Mouse (Mus musculus): ENCODE measurements around the gene Gpc6. TPM values are rescaled to one million over a fixed set of nuclear protein-coding genes. Genes with fewer than 3 reads are reported as not detected.

Gpc6 gene
- polyA plus RNA-seq, 1 experiment from 2014 or later, result 36.7 TPM

DNA sequence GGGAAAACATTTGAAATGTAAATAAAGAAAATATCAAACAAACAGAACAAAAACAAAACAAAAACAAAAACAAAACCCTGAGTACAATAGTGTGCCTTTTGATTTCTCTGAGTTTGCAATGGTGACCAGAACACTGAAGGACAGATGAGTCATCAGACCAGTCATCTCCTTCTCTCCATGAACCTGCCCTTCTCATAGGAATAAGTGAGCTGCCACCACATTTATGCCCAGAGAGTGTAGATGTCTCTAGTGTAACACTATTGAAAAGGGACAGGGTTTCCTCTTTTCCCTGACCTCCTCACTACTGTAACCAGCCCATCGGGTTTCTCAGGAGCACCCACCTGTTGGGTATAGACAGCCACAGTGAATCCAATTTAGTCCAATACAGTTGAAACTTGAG, 14.4 kb downstream of the Gpc6 start:
- H3K4me1 ChIP-seq (replicated peaks; ENCODE audit: control insufficient read depth, insufficient read depth, low read length), result no peaks in the 10 kb centered on the region
- no peaks in the 10 kb centered on the region for H3K36me3 ChIP-seq (ENCODE audit: control insufficient read depth, insufficient read depth, low read length)
- WGBS, result 90% methylated on average over 1 of the region's 1 CpGs
- 0 out of 2 replicates have a peak, but pooled peaks have one; percentile 24 for ATAC-seq (replicated peaks; ENCODE audit: low FRiP score)
- H3K4me3 ChIP-seq (ENCODE audit: low read depth, low read length), result no peak overlapping the region
- H3K27ac ChIP-seq (ENCODE audit: low read depth, low read length), result no peak overlapping the region
- no peak overlapping the region for H3K4me2 ChIP-seq (ENCODE audit: low read depth, low read length, severe bottlenecking)
- H3K27me3 ChIP-seq (ENCODE audit: control insufficient read depth, insufficient read depth, low read length), result no peaks in the 10 kb centered on the region
- peaks cover 2% of the 10 kb centered on the region; the same call in 1 of the 2 replicates for H3K9me3 ChIP-seq (ENCODE audit: control insufficient read depth, low read length)
- no peak overlapping the region for H3K9ac ChIP-seq (ENCODE audit: low read length)
- DNase-seq (ENCODE audit: low spot score), result no peak

DNA sequence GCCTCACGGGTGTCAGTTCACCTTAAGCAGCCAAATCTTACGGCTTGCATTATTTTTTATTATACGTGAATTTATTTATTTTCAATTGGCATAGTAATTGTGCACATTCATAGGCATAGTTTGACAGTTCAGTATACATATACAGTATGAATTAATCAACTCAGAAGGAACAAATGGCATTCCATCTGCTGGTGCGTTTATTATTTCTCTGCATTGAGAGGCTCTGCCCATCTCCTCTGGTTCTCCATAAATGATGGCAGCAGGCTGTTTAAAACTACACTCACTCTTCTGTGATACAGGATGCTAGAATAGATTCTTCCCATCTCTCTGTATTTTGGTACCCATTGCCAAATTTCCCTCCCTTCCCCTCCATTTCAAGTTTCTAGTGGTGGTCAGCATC, 16.7 kb downstream of the Gpc6 start:
- WGBS, result 97% methylated on average over 4 of the region's 4 CpGs
- peaks cover 2% of the 10 kb centered on the region; the same call in 1 of the 2 replicates for H3K9me3 ChIP-seq (ENCODE audit: control insufficient read depth, low read length)
- no peaks in the 10 kb centered on the region for H3K27me3 ChIP-seq (ENCODE audit: control insufficient read depth, insufficient read depth, low read length)
- H3K4me2 ChIP-seq (ENCODE audit: low read depth, low read length, severe bottlenecking), result no peak overlapping the region
- no peaks in the 10 kb centered on the region for H3K4me1 ChIP-seq (replicated peaks; ENCODE audit: control insufficient read depth, insufficient read depth, low read length)
- DNase-seq (ENCODE audit: low spot score) (no peak), ATAC-seq (replicated peaks; ENCODE audit: low FRiP score) (no peak)
- no peaks in the 10 kb centered on the region for H3K36me3 ChIP-seq (ENCODE audit: control insufficient read depth, insufficient read depth, low read length)
- no peak overlapping the region for H3K27ac ChIP-seq (ENCODE audit: low read depth, low read length)
- H3K4me3 ChIP-seq (ENCODE audit: low read depth, low read length), result no peak overlapping the region
- H3K9ac ChIP-seq (ENCODE audit: low read length), result no peak overlapping the region

DNA sequence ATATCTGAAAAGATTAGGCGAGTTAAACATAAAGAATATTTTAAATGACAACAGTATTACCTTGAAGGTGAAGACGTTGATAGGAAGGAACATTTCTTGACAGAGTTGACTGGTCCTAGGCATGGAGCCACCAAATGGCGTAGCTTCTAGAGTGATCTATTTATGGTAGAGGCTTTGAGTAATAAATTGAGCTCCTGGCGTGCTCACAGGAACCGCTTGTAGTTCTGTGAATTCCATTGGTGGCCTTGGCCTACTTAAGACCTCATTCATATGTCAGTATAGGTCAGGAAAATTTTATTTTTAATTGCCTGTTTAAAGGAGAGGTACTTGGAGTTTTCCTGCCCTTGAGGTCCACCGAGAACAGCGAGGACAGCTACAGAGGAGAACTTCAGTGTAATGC, 18.6 kb downstream of the Gpc6 start:
- Histone ChIP-seq H3K27ac (ENCODE audit: low read depth, low read length) (no peak overlapping the region), H3K27me3 (ENCODE audit: control insufficient read depth, insufficient read depth, low read length) (no peaks in the 10 kb centered on the region), H3K4me1 (replicated peaks; ENCODE audit: control insufficient read depth, insufficient read depth, low read length) (no peaks in the 10 kb centered on the region), H3K4me3 (ENCODE audit: low read depth, low read length) (no peak overlapping the region), H3K9ac (ENCODE audit: low read length) (no peak overlapping the region), H3K9me3 (ENCODE audit: control insufficient read depth, low read length) (peaks cover 2% of the 10 kb centered on the region; the same call in 1 of the 2 replicates), H3K36me3 (ENCODE audit: control insufficient read depth, insufficient read depth, low read length) (no peaks in the 10 kb centered on the region), H3K4me2 (ENCODE audit: low read depth, low read length, severe bottlenecking) (no peak overlapping the region)
- ATAC-seq (replicated peaks; ENCODE audit: low FRiP score), result no peak
- whole genome bisulfite sequencing, result 96% methylated on average over 7 of the region's 7 CpGs
- no peak for DNase-seq (ENCODE audit: low spot score)

DNA sequence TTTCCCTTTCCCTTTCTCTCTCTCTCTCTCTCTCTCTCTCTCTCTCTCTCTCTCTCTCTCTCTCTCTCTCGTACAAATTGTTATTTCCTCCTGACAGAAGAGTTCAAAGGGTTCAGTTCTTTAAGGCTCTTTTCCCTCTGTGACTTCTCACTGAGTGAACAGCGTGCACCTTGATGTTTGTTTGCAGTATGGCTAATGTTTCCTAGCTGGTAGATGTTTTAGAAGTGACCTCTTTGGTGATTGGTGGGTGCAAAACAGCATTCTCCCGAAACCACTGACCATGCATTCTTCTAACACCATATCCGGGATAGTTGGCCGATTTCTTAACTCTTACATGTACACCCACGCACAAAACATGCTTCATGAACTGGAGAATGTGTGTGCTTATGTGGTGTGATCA, 20.9 kb downstream of the Gpc6 start:
- no peak for ATAC-seq (replicated peaks; ENCODE audit: low FRiP score)
- WGBS, result 90% methylated on average over 6 of the region's 6 CpGs
- no peaks in the 10 kb centered on the region for H3K36me3 ChIP-seq (ENCODE audit: control insufficient read depth, insufficient read depth, low read length)

DNA sequence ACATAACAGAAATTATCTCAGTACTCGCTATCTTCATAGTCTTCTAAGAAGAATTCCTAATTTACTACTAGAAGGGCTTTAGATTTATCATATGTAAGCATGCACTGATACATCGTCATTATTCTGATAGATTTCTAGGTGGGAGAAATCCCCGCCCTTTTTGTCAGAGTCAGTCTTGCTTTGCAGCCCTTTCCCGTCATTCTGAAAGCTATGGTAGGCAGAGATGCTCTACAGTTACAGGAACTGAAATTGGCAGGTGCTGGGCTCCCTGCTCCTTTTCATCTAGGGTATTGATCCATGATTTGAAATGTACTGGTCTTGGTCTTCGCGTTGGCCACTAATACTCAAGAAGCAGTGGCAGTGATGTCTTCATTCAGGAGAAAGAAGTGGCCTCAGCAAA, 22.3 kb downstream of the Gpc6 start:
- no peaks in the 10 kb centered on the region; the same call in 1 of the 2 replicates for H3K36me3 ChIP-seq (ENCODE audit: control insufficient read depth, insufficient read depth, low read length)
- H3K9ac ChIP-seq (ENCODE audit: low read length), result no peak overlapping the region
- no peaks in the 10 kb centered on the region for H3K4me1 ChIP-seq (replicated peaks; ENCODE audit: control insufficient read depth, insufficient read depth, low read length)
- no peak for DNase-seq (ENCODE audit: low spot score)
- H3K9me3 ChIP-seq (ENCODE audit: control insufficient read depth, low read length), result peaks cover 5% of the 10 kb centered on the region
- WGBS, result 97% methylated on average over 6 of the region's 6 CpGs
- H3K4me2 ChIP-seq (ENCODE audit: low read depth, low read length, severe bottlenecking), result no peak overlapping the region
- ATAC-seq (replicated peaks; ENCODE audit: low FRiP score), result no peak
- no peak overlapping the region for H3K27ac ChIP-seq (ENCODE audit: low read depth, low read length)
- no peaks in the 10 kb centered on the region for H3K27me3 ChIP-seq (ENCODE audit: control insufficient read depth, insufficient read depth, low read length)
- H3K4me3 ChIP-seq (ENCODE audit: low read depth, low read length), result no peak overlapping the region

More for the DNA sequence above, 20.9 kb downstream of the Gpc6 start:
- H3K4me1 ChIP-seq (replicated peaks; ENCODE audit: control insufficient read depth, insufficient read depth, low read length), result no peaks in the 10 kb centered on the region
- no peak for DNase-seq (ENCODE audit: low spot score)
- no peak overlapping the region for H3K4me3 ChIP-seq (ENCODE audit: low read depth, low read length)
- H3K4me2 ChIP-seq (ENCODE audit: low read depth, low read length, severe bottlenecking), result no peak overlapping the region
- no peak overlapping the region for H3K9ac ChIP-seq (ENCODE audit: low read length)
- peaks cover 2% of the 10 kb centered on the region; the same call in 1 of the 2 replicates for H3K9me3 ChIP-seq (ENCODE audit: control insufficient read depth, low read length)
- no peak overlapping the region for H3K27ac ChIP-seq (ENCODE audit: low read depth, low read length)
- no peaks in the 10 kb centered on the region for H3K27me3 ChIP-seq (ENCODE audit: control insufficient read depth, insufficient read depth, low read length)

DNA sequence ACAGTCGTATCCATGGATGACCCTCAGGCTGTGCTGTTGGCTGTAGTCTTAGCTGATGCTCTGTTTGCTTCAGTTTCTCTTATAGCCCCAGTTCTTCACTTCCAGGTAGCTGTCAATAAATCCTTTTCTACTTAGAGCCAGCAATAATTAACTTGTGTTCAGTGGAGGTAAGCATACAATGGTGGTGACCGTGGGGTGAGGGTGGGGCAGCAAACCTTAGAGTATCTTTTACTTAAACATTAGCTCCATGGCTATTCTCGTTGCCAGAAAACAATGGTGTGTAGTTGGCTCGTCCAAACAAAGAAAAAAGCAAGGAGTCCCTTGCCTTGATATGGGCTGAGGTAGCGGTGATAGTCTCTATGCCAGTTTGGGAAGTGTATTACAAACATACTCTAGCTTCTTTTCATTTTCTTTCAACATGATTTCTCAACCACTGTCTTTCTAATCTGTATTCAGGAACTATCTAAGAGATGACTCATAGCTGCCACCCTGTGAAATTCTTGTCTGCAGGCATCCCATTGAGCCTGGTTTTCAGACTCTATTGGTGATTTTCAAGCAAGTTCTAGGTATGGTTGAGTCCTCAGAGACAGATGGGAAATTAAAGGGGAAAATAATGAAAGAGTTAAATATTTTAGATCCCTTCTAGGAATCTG, 22.9 kb downstream of the Gpc6 start:
- Histone ChIP-seq H3K27ac (ENCODE audit: low read depth, low read length) (no peak overlapping the region), H3K4me1 (replicated peaks; ENCODE audit: control insufficient read depth, insufficient read depth, low read length) (no peaks in the 10 kb centered on the region), H3K27me3 (ENCODE audit: control insufficient read depth, insufficient read depth, low read length) (no peaks in the 10 kb centered on the region), H3K9me3 (ENCODE audit: control insufficient read depth, low read length) (peaks cover 5% of the 10 kb centered on the region), H3K4me2 (ENCODE audit: low read depth, low read length, severe bottlenecking) (no peak overlapping the region), H3K4me3 (ENCODE audit: low read depth, low read length) (no peak overlapping the region), H3K9ac (ENCODE audit: low read length) (no peak overlapping the region), H3K36me3 (ENCODE audit: control insufficient read depth, insufficient read depth, low read length) (no peaks in the 10 kb centered on the region; the same call in 1 of the 2 replicates)
- WGBS, result 89% methylated on average over 5 of the region's 5 CpGs
- ATAC-seq (replicated peaks; ENCODE audit: low FRiP score), result no peak
- no peak for DNase-seq (ENCODE audit: low spot score)

DNA sequence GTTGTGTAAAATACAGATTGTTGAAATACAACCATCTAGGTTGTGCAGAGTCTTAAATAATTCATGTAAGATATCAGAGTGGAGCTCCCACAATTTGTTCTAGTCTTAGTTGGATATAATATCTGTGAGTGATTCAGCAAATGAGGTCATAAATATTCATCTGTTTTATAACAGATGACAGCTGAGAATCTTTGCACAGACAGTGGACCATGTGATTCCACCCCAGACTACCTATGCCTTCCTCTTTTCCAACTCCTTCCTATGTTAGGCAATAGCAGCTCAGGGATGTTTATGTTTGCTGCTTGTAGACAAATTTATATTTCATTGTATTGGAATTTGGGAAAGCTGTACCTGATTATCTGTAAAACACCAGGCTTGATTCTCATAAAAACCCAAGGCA, 32.0 kb downstream of the Gpc6 start:
- peaks cover 3% of the 10 kb centered on the region; the same call in 1 of the 2 replicates for H3K9me3 ChIP-seq (ENCODE audit: control insufficient read depth, low read length)
- no peak overlapping the region for H3K27ac ChIP-seq (ENCODE audit: low read depth, low read length)
- no peak overlapping the region for H3K4me3 ChIP-seq (ENCODE audit: low read depth, low read length)
- H3K4me1 ChIP-seq (replicated peaks; ENCODE audit: control insufficient read depth, insufficient read depth, low read length), result no peaks in the 10 kb centered on the region
- H3K36me3 ChIP-seq (ENCODE audit: control insufficient read depth, insufficient read depth, low read length), result no peaks in the 10 kb centered on the region; the same call in 1 of the 2 replicates
- H3K4me2 ChIP-seq (ENCODE audit: low read depth, low read length, severe bottlenecking), result no peak overlapping the region
- DNase-seq (ENCODE audit: low spot score) (no peak), ATAC-seq (replicated peaks; ENCODE audit: low FRiP score) (no peak)
- no peaks in the 10 kb centered on the region for H3K27me3 ChIP-seq (ENCODE audit: control insufficient read depth, insufficient read depth, low read length)
- no peak overlapping the region for H3K9ac ChIP-seq (ENCODE audit: low read length)

DNA sequence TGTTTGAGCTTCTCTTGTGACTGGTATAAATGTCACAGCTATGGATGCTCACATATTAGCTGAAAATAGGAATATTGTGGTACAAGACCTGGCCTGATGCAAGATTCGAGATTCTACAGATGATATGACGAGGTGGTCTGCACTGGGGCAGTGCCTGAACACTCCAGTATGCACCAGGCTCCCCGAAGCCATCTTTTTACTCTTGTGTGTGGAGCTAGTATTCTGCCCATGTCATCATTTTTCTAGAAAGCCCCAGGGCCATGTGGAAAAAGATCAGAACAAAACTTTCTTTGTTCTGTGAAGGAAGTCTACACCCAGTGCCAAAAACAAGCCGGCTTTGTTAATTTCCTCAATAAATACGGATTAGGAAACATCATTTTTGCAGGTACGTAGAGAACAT, 39.7 kb downstream of the Gpc6 start:
- H3K9ac ChIP-seq (ENCODE audit: low read length), result no peak overlapping the region
- H3K4me2 ChIP-seq (ENCODE audit: low read depth, low read length, severe bottlenecking), result no peak overlapping the region
- no peak for ATAC-seq (replicated peaks; ENCODE audit: low FRiP score)
- WGBS, result 90% methylated on average over 6 of the region's 6 CpGs
- no peaks in the 10 kb centered on the region for H3K9me3 ChIP-seq (ENCODE audit: control insufficient read depth, low read length)
- no peaks in the 10 kb centered on the region for H3K36me3 ChIP-seq (ENCODE audit: control insufficient read depth, insufficient read depth, low read length)
- H3K27me3 ChIP-seq (ENCODE audit: control insufficient read depth, insufficient read depth, low read length), result no peaks in the 10 kb centered on the region
- H3K4me1 ChIP-seq (replicated peaks; ENCODE audit: control insufficient read depth, insufficient read depth, low read length), result no peaks in the 10 kb centered on the region
- no peak overlapping the region for H3K27ac ChIP-seq (ENCODE audit: low read depth, low read length)
- H3K4me3 ChIP-seq (ENCODE audit: low read depth, low read length), result no peak overlapping the region
- DNase-seq (ENCODE audit: low spot score), result no peak

DNA sequence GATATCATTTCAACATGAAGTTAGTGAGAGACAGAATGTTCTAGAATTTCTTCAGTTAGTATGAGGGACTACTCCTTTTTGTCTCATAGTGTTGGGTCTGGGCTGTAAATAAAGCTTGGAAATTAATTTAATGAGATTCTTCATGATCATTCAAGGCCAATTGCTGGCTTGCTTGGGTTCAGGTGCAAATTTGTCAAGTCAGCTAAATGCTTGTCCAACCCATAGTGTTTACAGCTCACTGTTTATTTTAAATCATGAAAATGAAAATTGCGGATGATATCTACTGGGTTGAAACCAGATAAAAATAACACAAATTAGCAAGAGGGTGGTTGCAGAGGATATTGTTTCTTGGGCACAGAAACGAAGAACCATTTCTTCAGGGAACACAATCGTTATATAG, 49.6 kb downstream of the Gpc6 start:
- H3K4me2 ChIP-seq (ENCODE audit: low read depth, low read length, severe bottlenecking), result no peak overlapping the region
- H3K27ac ChIP-seq (ENCODE audit: low read depth, low read length), result no peak overlapping the region
- 93% methylated on average over 3 of the region's 3 CpGs for WGBS
- DNase-seq (ENCODE audit: low spot score) (no peak), ATAC-seq (replicated peaks; ENCODE audit: low FRiP score) (no peak)
- no peaks in the 10 kb centered on the region for H3K27me3 ChIP-seq (ENCODE audit: control insufficient read depth, insufficient read depth, low read length)
- no peaks in the 10 kb centered on the region for H3K4me1 ChIP-seq (replicated peaks; ENCODE audit: control insufficient read depth, insufficient read depth, low read length)
- no peak overlapping the region for H3K9ac ChIP-seq (ENCODE audit: low read length)
- H3K9me3 ChIP-seq (ENCODE audit: control insufficient read depth, low read length), result no peaks in the 10 kb centered on the region
- H3K36me3 ChIP-seq (ENCODE audit: control insufficient read depth, insufficient read depth, low read length), result no peaks in the 10 kb centered on the region
- H3K4me3 ChIP-seq (ENCODE audit: low read depth, low read length), result no peak overlapping the region

Measured in forebrain, embryonic 11.5 days (tissue).